Mouse (Mus musculus): ENCODE data around the gene Tom1l2. TPM values are rescaled to one million over a fixed set of nuclear protein-coding genes. Genes with fewer than 3 reads are reported as not detected.

Gene Tom1l2
- 100 to 1,000 TPM in 3 of 4 experiments, 10 to 100 TPM in 1; 98.4 to 137 (median 112) TPM for total RNA-seq (2022)

- peak; percentile 100 for DNase-seq
These were observed at the start of gene Tom1l2, which contains the start of gene Drc3 for GRCm38 (mm10) chr11:60352559-60353411. Tom1l2 (minus strand) TSS chr11:60352905. Drc3 (plus strand) TSS chr11:60353329.

DNA sequence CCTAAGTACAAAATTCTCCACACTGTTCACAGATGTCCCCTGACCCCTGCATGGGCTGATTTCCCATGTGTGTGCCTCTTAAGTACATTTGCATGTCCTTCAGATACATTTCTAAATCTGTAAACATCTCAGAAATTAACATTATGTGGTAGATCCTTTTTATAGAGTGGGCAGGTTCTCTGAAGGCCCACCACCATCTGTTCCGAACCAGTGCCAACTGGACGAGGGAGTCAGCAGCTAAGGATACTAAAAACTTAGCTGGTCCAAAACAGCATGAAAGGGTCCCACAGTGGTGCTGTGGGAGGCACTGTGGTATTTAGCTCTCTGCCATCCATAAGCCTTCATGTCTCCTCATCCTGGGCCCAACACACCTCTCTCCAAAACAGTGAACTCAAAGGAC is 44.5 kb upstream of the Tom1l2 start:
- no peak for DNase-seq

DNA sequence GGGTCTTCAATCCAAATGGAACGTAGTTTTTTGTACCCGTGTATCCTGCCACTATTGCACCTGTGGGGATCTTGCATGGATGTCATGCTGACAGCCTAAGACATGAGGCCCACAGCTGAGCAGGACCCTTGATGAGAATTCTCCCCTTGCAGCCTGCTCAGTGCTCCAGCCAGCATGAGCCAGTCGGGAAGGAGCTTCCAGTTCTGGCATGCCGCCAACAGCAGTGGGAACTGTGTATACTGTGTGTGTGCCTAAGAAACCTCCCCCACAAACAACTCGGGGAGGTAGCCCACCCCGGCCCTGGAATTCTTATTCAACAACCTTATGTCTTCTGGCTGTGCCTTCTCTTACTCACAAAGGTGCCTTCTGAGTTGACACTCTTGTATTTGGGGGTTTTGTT is 43.8 kb upstream of the Tom1l2 start:
- no peak for DNase-seq

- no peak for DNase-seq
These were observed 38.6 kb upstream of the Tom1l2 start for GRCm38 (mm10) chr11:60391346-60391745.

- DNase-seq: no peak
These were observed 35.2 kb upstream of the Tom1l2 start for GRCm38 (mm10) chr11:60387944-60388343.

DNA sequence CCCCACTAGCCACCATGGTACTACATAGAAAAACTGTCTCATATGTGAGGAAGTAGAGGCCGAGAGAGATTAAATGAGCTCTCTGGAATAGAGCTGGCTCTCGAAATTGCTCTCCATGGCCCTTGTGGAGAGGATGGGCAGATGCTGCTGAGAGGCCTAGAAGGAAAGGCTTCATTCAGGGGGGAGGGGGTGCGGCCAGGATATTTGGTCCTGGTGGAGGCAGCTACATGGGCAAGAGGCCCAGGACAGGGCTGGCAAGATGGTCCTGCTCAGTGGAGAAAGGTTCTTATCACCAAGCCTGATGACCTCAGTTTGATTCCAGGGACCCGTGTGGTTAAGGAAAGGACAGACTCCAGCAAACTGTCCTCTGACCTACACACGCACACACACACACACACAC is 33.2 kb upstream of the Tom1l2 start:
- DNase-seq: no peak

DNA sequence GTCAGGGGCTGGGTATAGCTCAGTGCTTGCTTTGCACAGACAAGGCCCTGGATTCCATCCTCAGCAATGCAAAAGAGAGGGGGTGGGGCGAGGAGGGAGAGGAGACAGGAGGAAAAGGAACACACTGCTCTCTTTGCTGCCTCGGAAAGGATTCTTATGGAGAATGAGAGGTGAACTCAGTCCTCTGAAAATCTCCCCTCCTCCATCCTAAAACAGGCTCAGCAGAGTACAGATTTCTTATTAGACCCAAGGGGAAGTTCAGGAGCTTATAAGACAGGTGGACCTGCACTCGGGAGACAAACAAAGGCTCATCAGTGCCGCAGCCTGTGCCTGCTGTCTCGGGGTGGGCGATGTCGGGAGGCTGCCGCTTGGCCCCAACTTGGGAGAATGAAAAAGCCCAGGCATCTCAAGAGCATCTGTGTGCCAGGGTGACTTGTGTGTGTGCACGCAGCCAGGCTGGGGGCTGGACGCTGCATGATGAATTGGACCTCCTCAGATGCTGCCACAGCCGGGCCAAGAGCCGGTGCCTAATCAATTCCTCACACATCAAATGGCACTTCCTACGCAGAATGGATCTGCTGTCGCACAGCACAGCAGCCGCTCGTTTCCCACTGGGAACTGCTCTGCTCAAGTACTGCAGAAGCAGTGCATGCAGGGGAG is 32.2 kb upstream of the Tom1l2 start:
- no peak for DNase-seq

GRCm38 (mm10) chr11:60383518-60383917 is 30.8 kb upstream of the Tom1l2 start:
- DNase-seq: no peak

DNA sequence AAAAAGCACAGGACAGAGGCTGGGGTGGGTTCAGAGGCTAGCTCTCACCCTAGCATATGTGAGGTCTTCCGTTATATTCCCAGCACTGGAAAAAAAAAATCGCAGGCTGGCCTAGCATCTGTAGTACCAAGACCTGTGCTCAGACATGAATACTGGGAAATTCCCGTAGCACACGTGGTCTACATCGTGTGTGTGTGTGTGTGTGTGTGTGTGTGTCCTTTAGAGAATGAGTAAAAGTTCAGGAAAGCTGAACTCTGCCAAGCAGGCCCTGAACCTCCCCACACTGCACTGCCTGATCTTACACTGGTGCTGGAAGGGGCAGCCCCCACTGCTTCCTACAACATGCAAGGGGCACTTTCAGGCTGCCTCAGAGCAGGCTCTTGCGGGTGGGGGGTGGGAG is 21.8 kb upstream of the Tom1l2 start:
- DNase-seq: no peak

DNA sequence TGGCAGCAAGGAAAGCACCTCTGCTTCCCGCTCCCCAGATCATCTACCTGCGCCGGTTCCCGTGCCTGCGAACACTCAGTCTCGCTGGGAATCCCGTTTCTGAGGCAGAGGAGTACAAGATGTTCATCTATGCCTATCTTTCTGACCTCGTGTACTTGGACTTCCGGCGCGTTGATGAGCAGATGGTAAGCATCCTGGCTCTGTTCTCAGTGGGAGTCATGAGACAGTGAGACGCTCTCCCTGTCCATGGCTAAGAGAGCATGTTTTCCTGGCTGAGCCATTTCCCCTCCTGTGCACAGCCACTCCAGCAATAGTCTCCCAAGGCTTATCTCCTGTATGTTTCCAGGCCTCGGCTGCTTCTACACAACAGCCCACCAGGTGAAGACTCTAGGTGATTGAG is 17.7 kb upstream of the Tom1l2 start:
- no peak for DNase-seq

GRCm38 (mm10) chr11:60369448-60369847 is 16.7 kb upstream of the Tom1l2 start:
- DNase-seq: no peak

DNA sequence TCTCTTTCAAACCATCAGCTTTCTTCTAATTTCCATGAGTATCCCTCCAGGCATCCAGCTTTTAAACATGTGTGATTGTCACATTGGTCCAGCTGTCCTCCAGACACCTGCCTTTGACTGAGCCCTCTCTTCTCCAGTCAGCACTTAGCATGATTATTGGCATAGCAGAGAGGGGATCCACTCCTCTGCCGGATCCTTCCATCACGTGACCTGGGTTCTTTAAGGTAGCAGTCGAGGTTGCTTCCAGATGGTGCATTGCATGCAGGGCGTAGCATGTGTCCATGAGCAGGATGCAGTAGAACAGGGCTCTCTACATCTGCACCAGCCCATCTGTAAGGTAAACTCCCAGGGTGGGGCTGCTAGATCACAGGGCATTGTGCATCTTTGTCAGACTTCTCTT is 16.2 kb upstream of the Tom1l2 start:
- no peak for DNase-seq

- no peak for DNase-seq
These were observed 14.6 kb upstream of the Tom1l2 start for GRCm38 (mm10) chr11:60367256-60367655.

- no peak for DNase-seq
These were observed 13.7 kb upstream of the Tom1l2 start for GRCm38 (mm10) chr11:60366239-60367019.

DNA sequence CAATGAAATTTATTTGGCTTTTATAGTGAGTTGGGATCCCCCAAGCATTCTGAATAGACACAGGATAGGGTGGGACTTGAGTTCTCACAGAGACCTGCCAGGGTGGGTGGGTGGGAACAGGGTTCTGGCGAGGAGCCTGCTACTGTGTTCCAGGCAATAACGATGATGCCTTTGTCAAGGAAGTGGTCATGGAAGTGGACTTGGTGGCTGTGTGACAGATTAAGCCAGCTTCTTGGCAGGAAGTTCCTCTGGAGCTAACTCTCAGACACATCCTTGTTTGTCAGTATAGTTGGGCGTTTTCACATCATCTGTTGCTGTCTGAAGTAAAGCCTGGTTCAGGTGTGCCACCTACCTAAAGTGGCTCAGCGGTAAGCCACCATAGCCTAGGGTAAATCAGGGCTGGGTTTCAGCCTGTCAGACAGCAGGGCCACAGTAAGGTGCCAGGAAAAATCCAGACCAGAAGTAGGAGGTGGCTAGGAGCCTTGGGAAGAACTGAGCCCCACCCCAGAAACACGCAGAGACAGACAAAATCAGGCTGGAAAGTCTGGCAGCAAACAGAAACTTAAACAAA is 8.0 kb upstream of the Tom1l2 start:
- no peak for DNase-seq

- DNase-seq: no peak
These were observed 7.2 kb upstream of the Tom1l2 start for GRCm38 (mm10) chr11:60359936-60360335.

- DNase-seq: no peak
These were observed 6.4 kb upstream of the Tom1l2 start for GRCm38 (mm10) chr11:60359138-60359537.

DNA sequence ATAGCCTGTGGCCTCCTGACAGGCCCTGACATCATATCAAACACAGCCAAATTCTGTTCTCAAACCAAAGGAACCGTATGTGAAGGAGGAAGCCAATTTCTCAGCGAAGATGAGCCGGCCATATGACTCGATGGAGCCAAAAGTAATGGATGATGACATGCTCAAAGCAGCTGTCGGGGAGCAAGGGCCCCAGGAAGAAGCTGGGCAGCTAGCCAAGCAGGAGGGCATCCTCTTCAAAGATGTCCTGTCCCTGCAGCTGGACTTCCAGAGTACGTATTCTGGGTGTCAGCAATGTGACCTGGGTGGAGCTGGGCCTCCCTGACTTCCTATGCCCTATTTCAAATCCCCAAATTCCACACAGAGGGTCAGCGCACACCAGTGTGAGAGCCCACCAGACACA is 5.8 kb upstream of the Tom1l2 start:
- no peak for DNase-seq

DNA sequence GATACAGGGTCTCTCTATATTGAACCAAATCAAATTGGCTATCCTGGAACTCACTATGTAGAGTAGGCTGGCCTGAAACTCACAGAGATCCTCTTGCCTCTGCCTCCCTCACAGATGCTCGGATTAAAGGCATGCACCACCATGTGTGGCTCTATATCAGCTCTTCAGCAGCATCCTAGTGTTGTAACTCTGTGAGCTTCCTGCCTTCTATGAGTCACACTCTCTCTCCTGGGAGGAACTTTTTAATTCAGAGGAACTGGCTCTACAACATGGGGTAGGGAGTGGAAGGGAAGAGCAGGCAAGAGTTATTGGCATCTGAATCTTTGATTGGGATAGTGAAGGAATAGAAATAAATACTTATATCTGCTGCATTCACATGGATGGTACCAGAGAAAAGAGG is 4.4 kb upstream of the Tom1l2 start:
- no peak for DNase-seq

- no peak for DNase-seq
These were observed 3.2 kb upstream of the Tom1l2 start for GRCm38 (mm10) chr11:60355952-60356351.

DNA sequence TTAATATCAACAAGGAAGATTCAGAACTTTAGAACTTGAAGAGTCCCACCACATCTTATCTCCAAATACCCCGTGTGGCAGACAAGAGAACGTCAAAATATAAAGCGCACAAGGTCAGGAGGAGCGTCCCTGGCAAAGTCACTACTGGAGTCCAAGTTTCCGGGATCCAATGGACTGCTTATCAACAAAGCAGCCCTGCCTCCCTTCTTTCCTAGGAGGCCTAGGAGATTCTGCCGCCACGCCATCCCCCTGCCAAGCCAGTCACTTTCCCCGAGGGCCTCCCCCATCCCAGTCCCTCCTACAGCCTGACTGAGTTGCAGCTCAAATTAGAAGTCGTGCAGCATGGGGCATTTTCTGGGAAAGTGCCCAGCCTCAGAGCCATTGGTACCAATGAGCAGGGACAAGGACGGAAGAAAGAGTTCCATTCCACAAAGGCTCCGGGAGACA is 757 bp downstream of the Tom1l2 start:
- DNase-seq: peak; percentile 41

DNA sequence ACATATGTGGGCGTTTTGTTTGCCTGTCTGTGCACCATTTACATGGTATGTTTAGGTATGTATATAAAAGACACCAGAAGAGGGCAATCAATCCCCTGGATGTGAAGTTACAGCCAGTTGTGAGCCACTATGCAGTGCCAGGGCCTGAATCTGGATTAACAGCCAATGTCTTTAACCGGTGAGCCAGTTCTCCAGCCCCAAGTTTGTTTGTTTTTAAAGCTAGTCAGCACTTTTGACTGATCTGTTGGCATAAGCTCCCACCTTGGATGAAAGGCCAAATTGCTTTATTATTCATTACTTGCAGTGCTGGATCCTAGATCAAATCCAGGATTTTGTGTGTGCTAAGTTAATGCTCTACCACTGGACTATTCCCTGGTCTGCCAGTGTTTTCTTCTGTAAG is 1.3 kb downstream of the Tom1l2 start:
- no peak for DNase-seq

GRCm38 (mm10) chr11:60346537-60346936 is 6.2 kb downstream of the Tom1l2 start:
- DNase-seq: peak; percentile 72
